Mouse (Mus musculus): ENCODE measurements around the gene Tbca. TPM values are rescaled to one million over a fixed set of nuclear protein-coding genes. Genes with fewer than 3 reads are reported as not detected.

Gene Tbca
- 100 to 1,000 TPM; 126 to 136 TPM for total RNA-seq (2021)
- long read RNA-seq, experiment 1, transcript Tbca-201 (4 exons, 559 nt): major isoform, 45 of 47 reads
- long read RNA-seq, experiment 1, partial matches to known transcripts: 1 of 47 reads
- long read RNA-seq, experiment 1, other reads (novel, unspliced or antisense): 1 of 47 reads
- long read RNA-seq, experiment 2, transcript Tbca-201 (4 exons, 559 nt): major isoform, 55 of 55 reads
- long read RNA-seq, experiment 2, partial matches to known transcripts: 0 of 55 reads
- long read RNA-seq, experiment 2, other reads (novel, unspliced or antisense): 0 of 55 reads

DNA sequence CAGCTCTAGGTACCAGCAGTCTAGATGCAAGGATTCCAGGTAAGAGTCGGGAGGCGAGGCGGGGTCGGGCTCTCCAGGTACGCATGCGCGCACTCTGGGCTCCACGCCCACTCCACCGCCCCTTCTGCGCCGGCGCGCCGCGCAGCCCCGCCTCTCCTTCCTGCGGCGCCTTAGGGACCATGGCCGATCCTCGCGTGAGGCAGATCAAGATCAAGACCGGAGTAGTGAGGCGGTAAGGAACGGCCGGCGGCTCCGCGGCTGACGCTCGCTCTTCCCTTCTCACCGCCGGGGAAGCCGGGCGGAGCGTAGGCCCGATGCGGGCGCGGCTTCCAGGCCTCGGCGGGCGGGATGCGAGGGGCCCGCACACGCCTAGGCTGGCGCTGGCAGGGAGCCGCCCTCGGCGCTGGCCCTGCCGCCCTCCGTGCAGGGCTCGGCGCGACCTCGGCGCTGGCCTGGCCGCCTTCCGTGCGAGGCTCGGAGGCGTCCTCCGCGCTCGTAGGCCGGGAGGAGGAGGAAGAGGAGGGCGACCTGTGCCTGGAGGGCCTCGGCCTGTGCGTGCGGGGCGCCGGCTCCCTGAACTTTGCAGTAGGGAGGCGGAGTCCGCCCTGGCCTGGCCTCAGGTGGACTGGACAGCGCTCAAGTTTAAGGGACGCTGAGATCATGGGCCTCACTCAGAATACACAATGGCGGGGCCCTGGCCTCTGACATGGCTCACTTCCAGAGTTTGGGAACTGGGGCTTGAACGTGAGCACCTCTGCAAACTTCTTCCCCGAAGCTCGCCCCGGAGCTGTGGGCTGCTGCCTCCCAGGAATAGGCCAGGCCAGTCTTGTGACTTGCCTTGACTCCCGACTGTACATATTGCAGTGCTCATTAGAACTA lies at the start of gene Tbca:
Tbca (plus strand) TSS at position 140 of the 879 bp plus-strand sequence.
- intact Hi-C loops (cut with DNase I): no loop called here

DNA sequence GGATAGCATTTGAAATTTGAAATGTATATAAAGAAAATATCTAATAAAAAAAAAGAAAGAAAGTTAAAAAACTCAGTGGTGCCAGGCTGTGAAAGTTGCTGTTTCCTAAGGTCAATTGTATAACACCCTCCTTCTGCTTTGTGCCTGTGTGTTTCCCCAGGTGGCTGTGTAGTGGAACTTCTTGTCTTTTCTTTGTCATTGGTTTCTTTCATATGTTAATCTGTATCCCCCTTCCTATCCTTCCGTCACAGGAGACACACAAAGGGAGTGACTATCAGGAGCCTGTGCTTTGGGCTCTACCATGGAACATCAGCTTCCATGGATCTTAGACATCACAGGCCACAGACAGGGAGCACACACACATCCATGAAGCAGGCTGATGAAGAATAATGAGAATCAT lies 43.5 kb upstream of the Tbca start:
- no peak for DNase-seq

More for the DNA sequence above, at the start of gene Tbca:
- peak; percentile 91 to 92 for DNase-seq

GRCm38 (mm10) chr13:94765852-94766251 lies 22.9 kb upstream of the Tbca start:
- intact Hi-C loops (cut with DNase I): no loop called here

More for the DNA sequence above, 43.5 kb upstream of the Tbca start:
- intact Hi-C loops (cut with DNase I): no loop called here

DNA sequence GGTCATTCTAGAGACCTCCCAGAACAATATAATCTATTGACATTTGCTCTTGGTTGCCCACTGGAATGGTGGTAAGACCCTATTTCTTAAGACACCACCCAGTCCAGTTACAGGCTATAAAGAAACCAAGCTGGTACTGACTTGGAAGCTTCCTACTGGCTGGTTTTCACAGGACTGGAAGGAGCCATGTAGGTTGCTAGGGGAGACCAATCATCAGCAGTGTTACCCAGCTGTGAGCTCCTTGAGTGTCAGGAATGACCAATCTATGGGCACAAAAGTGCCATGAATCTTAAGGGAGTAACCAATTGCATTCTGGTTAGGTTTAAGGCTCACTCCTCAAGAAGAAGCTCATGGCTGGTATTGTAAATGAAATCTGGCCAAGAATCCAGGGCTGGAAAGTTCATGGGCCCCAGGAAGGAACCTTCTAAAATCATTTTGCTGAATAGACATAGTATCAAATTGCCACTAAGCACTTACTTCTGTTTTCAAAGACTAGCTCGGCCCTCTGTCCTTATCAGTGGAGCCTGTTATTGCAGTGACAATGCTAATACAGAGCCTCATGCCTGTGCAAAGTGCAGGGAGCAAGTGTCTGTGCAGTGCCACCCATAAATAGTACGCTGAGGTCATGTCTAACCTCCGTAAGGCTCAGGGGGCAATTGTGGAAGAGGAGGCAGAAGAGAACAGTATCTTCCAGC lies 20.1 kb upstream of the Tbca start:
- DNase-seq: no peak
- intact Hi-C loops (cut with DNase I): no loop called here

More at GRCm38 (mm10) chr13:94765852-94766251, 22.9 kb upstream of the Tbca start:
- no peak for DNase-seq

GRCm38 (mm10) chr13:94769155-94769470 lies 19.6 kb upstream of the Tbca start:
- intact Hi-C loops (cut with DNase I): no loop called here
- no peak for DNase-seq

DNA sequence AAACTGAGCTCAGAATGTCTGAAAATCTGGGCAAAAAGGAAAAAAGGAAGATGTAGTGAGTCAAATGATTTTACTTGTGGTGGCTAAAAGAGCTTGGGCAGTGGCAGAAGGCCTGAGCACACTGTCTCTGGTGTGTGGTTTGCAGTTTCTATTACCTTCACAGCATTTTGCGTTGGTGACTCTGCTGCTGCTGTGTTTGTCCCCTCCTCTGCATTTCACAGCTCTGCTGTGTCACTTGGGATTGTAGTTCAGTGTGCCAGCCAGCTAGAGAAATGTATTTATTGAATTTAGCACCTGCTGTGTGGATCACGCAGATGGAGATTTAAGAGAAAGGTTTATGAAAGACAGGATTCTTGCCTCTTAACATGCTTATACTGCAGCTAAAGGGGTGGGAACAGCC lies 1.8 kb upstream of the Tbca start:
- intact Hi-C loops (cut with DNase I): no loop called here
- DNase-seq: no peak

DNA sequence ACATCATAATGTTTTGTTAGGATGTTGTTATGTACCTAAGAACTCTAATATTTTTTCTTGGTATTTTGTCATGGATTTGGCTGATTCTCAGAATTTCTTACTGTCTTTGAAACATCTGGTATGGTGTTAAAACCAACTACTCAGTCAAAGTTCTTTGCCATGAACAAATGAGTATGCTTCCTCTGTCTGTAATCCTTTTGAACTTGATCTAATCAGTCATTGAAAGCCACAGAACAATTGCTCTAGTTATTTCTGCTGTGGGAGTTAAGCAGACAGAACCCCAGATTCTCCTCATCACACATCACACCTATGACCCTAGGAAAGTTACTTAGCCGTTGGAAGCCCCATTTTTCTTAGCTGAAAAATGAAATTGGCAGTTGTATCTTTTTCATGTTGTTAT lies 6.0 kb downstream of the Tbca start:
- no peak for DNase-seq
- intact Hi-C loops (cut with DNase I): no loop called here

- no peak for DNase-seq
- intact Hi-C loops (cut with DNase I): no loop called here
These were observed 14.9 kb downstream of the Tbca start for GRCm38 (mm10) chr13:94803480-94804057.

DNA sequence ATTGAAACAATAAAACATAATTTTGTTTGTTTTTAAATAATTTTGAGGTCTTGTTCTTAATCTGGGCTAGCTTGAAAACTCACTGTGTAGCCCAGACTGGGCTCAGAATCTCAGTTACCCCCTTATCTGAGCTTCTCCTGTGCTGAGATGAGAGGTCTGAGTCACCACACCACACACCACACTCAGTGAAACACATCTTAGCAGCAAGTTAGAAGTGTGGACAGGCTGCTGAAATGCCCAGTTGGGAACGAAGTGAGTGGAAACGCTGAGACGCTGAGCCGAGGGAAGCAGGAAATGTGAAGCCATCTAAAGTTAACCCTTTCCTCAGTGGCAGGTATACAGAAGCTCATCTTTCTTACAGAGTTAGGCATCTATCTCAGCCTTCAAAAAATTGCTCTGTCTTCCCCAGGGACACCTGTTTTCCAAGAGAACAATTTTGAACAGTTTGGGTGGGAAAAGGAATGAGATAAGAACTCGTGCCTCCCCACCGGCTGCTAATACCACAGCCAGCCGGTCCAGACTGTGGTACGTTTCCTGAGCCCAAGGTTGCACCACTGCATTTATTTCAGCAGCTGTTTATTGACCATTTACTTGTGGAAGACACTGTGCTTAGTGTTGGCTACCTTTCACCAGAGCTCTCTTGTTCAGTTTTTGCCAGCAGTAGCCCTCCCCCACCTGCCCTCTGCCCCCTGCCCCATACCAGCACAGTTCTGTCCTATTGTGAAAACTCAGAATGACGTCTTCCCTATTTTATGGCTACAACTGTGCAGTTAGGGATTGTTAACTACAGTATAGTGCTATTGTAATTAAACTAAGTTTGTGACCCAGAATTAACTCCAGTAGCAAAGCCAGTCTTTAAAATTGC lies 17.8 kb downstream of the Tbca start:
- DNase-seq: no peak
- intact Hi-C loops (cut with DNase I): no loop called here

DNA sequence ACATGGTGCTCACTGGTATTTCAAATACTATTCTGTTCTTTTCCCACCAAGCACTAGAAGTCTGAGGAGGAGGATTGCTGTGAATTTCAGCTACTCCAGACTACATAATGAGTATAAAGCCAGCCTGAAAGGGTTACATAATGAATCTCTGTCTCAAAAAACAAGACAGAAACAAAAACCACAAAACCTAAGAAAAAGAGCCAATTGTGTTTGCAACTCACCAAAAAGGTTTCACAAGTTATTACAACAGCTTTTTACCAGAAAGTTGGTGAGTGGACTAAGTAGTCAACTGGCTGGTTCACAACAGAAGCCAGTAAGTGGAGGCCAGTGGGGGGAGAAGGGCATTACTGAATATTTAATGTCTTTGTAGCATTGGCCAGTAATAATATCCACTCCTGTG lies 19.9 kb downstream of the Tbca start:
- DNase-seq: no peak
- intact Hi-C loops (cut with DNase I): no loop called here

DNA sequence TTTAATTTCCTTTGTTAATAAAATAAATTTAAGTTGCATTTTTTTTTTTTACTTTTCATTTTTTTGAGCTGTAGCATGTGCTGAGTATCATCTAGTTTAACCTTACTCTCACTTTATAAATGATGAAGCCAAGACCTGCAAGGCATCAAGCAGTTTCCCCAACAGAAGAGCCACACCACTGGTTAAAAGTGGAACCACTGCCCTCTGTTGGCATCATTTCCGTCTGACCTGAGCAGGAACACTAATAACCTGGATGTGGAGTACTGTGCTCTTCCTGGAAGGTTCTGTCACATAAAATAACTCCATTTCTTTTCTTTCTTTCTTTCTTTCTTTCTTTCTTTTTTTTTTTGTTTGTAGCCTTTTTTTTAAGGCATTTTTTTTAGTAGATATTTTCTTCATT lies 21.0 kb downstream of the Tbca start:
- no peak for DNase-seq
- intact Hi-C loops (cut with DNase I): no loop called here

DNA sequence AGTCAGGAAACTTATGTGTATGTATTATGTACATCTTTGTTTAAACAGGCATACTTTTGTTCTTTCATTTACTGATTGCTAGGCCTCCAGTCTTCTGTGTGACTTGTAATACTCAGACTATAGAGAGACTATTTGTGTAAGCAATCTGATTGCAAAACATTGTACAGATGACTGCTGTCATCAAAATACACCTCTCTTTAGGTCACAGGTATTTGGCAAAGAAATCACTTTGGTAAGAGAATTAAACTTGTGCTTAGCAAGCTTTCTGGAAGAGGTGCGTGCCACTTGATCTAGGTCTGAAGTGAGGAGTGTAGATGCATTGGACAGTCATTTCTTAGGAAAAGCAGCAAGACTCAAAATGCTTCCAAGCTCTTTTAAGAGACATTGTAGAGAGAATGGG lies 22.7 kb downstream of the Tbca start:
- intact Hi-C loops (cut with DNase I): no loop called here
- DNase-seq: no peak

DNA sequence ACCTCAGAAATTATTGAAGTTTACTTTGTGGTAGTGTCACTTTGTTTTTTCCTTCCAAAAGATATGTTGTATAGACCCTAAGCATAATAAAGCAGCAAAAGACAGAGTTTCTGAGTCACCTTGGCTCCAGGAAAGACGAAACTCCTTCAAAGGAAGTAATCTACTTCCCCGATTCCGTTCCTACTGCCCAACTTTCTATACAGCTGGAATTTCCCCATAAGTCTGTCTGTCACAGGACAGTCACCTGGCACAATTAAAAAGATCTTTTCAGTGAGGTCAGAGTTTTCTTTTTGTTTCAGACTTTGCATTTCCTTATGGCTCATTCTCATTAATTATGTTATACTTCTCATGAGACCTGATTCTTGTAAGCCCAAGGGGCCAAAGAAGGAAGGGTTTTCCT lies 25.1 kb downstream of the Tbca start:
- DNase-seq: no peak
- intact Hi-C loops (cut with DNase I): no loop called here

- DNase-seq: no peak
- intact Hi-C loops (cut with DNase I): no loop called here
These were observed 31.8 kb downstream of the Tbca start for GRCm38 (mm10) chr13:94820516-94820915.

DNA sequence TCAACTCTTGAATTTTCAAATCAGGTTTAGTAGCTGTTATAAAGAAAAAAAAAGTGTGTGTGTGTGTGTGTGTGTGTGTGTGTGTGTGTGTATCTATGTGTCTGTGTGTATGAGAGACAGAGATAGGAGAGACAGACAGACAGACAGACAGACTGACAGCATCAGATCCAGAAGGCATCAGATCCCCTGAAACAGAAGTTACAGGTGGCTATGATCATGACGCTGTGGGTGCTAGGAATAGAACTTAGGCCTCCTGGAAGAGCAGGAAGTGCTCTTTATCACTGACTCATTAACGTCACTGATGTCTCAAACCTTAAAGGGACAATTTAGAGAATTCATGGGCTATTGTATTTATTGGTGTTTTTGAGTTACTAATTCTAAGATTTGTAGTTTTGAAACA lies 32.2 kb downstream of the Tbca start:
- intact Hi-C loops (cut with DNase I): no loop called here
- no peak for DNase-seq

GRCm38 (mm10) chr13:94826389-94826788 lies 37.7 kb downstream of the Tbca start:
- intact Hi-C loops (cut with DNase I): no loop called here
- no peak for DNase-seq

GRCm38 (mm10) chr13:94826986-94827385 lies 38.3 kb downstream of the Tbca start:
- intact Hi-C loops (cut with DNase I): no loop called here
- no peak for DNase-seq

GRCm38 (mm10) chr13:94827847-94828246 lies 39.1 kb downstream of the Tbca start:
- DNase-seq: no peak
- intact Hi-C loops (cut with DNase I): no loop called here

DNA sequence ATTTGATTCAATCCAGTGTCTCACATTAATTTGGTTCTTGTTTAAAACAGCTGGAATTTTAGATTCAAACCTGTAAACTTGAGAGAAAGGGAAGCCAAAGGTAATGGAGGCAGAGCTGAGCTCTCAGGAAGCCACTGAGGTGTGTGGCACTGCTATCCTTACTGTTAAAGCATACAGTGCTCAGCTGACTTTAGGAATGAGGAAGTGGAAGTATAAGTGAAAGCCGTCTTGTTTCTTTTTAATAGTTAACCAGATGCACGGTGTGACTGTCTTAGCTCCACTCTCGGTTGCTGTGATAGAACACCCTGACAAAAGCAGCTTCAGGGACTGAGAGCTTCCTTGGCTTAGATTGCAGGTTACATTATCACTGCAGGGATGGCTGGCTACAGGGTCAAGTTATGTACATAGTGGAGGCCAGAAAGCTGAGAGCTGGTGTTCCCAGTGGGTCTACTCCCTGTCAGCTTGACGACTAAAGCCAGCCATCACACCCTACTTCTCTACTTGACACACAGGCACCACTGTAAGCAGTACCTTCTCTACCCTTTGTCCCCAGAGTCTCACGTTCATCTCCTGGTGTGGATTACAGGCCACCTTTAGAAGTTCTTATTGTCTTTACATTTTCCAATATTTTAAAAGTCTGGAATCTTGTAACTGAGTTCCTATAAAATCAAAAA lies 49.5 kb downstream of the Tbca start:
- no peak for DNase-seq
- intact Hi-C loops (cut with DNase I): no loop called here

Data from heart, postnatal 14 days (tissue).